Mouse (Mus musculus) ES-E14 (cell line): ENCODE measurements around the gene Ppp2r5e. TPM values are rescaled to one million over a fixed set of nuclear protein-coding genes. Genes with fewer than 3 reads are reported as not detected.

Experiments used
- DNase-seq: peaks from one replicate; pipeline ENCODE4 v3.0.0-alpha.2; 2013; ENCODE audit warnings: low read depth, low spot score
- H3K27ac ChIP-seq: 2 replicates; pipeline ENCODE4 v1.5.1; 2012; ENCODE audit warnings: low read depth, mild to moderate bottlenecking, low read length, moderate library complexity, mixed read lengths; ENCODE audit not compliant: poor library complexity, insufficient read depth, severe bottlenecking
- H3K36me3 ChIP-seq: 2 replicates; pipeline ENCODE4 v1.6.1; 2012; ENCODE audit warnings: mild to moderate bottlenecking, low read length, moderate library complexity, mixed read lengths; ENCODE audit not compliant: control insufficient read depth, poor library complexity, insufficient read depth, severe bottlenecking
- H3K4me1 ChIP-seq, 2 experiments: fragments of 150-350 bp in 1 of 2; sonication (generic) in 1 of 2; 2 replicates each; pipeline ENCODE4 v1.6.1; 2012; ENCODE audit warnings: low read length in 2 of 2, mild to moderate bottlenecking in 1 of 2, mixed read lengths in 1 of 2; ENCODE audit not compliant: control insufficient read depth in 2 of 2, insufficient read depth in 2 of 2, poor library complexity in 1 of 2
- H3K4me3 ChIP-seq, 2 experiments: fragments of 150-350 bp in 1 of 2; sonication (generic) in 1 of 2; 2 replicates each; pipeline ENCODE4 v1.5.1; 2012; ENCODE audit warnings: low read length in 2 of 2, low read depth in 1 of 2, mild to moderate bottlenecking in 1 of 2, mixed read lengths in 1 of 2; ENCODE audit not compliant: insufficient read depth in 1 of 2, poor library complexity in 1 of 2, severe bottlenecking in 1 of 2
- H3K9ac ChIP-seq: 2 replicates; pipeline ENCODE4 v1.6.1; 2012; ENCODE audit warnings: low read depth, mild to moderate bottlenecking, low read length, mixed read lengths; ENCODE audit not compliant: poor library complexity, insufficient read depth, severe bottlenecking
- H3K9me3 ChIP-seq: fragments of 150-350 bp; sonication (generic); 2 replicates; pipeline ENCODE4 v1.6.1; 2012; ENCODE audit warnings: low read depth, mild to moderate bottlenecking, low read length; ENCODE audit not compliant: control insufficient read depth, insufficient read depth
- CHD2 ChIP-seq: IDR thresholded peaks from 2 replicates; pipeline ENCODE4 v1.6.1; 2014; ENCODE audit warnings: mild to moderate bottlenecking, low read depth, low read length, inconsistent platforms
- HCFC1 ChIP-seq: IDR thresholded peaks from 2 replicates; pipeline ENCODE4 v1.6.1; 2012; ENCODE audit warnings: low read length, inconsistent platforms, borderline replicate concordance; ENCODE audit not compliant: insufficient read depth
- MAFK ChIP-seq: IDR thresholded peaks from 2 replicates; pipeline ENCODE4 v1.6.1; 2014; ENCODE audit warnings: mild to moderate bottlenecking, low read depth, low read length, inconsistent platforms; ENCODE audit not compliant: insufficient read depth
- ZC3H11A ChIP-seq: IDR thresholded peaks from 2 replicates; pipeline ENCODE4 v1.6.1; 2012; ENCODE audit warnings: low read depth, mild to moderate bottlenecking, inconsistent platforms, low read length, borderline replicate concordance
- ZNF384 ChIP-seq: IDR thresholded peaks from 2 replicates; pipeline ENCODE4 v1.6.1; 2012; ENCODE audit warnings: low read depth, low read length, inconsistent platforms
- in situ Hi-C, 2 experiments: fragments of 600-800 bp; cut with MboI; formaldehyde crosslinking; loops; one replicate each; pipeline ENCODE4 v1.15.1; 2025; ENCODE audit warnings: low sequenced_read_pairs in 2 of 2, inconsistent platforms in 1 of 2; ENCODE audit not compliant: unreplicated experiment in 2 of 2
- total RNA-seq: library from RNA; depleted of rRNA; stranded (reverse); fragments of 300-350 nt; gene quantifications from 2 replicates; pipeline ENCODE4 v1.2.3, GENCODE M21; 2012

The Ppp2r5e gene
- total RNA-seq, 1 experiment, result 16.6 TPM

DNA sequence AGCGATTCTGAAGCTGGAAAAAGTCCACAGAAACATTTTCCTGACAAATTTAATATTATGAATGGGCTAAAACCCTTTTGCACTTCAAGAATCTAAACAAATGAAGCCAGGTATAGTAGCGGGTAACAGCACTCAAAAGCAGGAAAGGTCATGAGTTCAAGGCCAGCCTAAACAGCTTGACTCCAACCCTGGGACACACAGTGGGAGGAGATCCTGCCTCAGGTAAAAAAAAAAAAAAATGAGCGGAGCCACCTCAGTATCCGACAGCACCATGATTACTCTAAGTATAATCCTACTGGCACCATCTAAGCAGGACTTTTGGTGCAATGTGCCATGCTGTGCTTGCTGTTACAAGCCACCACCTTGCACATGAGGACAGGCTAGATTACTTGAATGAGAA, 2.2 kb downstream of the Ppp2r5e start:
- TF ChIP-seq ZNF384, result peak; percentile 86
- TF ChIP-seq ZC3H11A, result no peak
- Histone ChIP-seq H3K36me3 (peaks cover 3% of the 10 kb centered on the region), H3K27ac (no peak overlapping the region), H3K9me3 (no peaks in the 10 kb centered on the region), H3K9ac (no peak overlapping the region), H3K4me1 (peaks cover 2 to 9% of the 10 kb centered on the region in 2 experiments; a peak in 2 of 4 replicates), H3K4me3 (no peak overlapping the region)
- no peak for DNase-seq
- in situ Hi-C loops, result no loop called here

DNA sequence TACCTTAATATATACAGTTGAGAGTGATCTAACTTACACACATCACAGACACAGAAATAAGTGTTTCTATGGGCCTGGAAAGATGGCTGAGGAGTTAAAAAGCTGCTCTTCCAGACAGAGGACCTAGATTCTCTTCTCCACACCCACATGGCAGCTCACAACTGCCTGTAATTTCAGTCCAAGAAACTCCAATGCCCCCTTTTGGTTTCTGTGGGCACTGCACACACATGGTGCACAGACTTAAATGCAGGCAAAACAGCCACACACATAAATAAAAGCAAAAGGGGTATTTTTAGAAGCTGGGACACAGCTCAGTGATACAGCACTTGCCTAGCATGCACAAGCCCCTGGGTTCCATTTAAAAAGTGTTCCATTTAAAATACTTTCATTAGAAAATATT, 8.5 kb downstream of the Ppp2r5e start:
- peaks cover 5% of the 10 kb centered on the region; the same call in 1 of the 2 replicates for H3K36me3 ChIP-seq

DNA sequence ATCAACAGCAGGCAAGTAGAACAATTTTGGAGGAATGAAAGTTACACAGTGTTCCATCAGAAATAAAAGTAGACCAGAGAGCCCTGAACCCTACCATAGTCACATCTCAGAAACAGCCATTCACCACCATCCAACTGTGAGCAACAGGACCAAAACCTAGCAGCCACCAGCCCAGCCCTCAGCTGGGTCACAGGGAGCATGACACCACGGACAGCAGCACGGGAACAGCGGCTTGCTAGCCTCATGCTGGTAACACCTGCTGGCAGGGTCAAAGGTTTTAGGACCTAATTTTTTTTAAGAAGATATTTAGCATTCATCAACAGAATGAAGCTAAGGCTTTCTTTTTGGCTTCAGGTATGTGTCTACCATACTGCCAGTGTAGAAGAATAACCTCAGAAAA, 12.3 kb downstream of the Ppp2r5e start:
- TF ChIP-seq ZNF384 (no peak), ZC3H11A (no peak), MAFK (no peak), HCFC1 (no peak), CHD2 (no peak)
- Histone ChIP-seq H3K9ac (no peak overlapping the region), H3K36me3 (peaks cover 5% of the 10 kb centered on the region; the same call in 1 of the 2 replicates), H3K9me3 (no peaks in the 10 kb centered on the region), H3K27ac (no peak overlapping the region), H3K4me1 (no peaks in the 10 kb centered on the region), H3K4me3 (no peak overlapping the region)
- DNase-seq, result no peak
- in situ Hi-C loops, result no loop called here

More for the DNA sequence above, 8.5 kb downstream of the Ppp2r5e start:
- TF ChIP-seq HCFC1 (no peak), ZNF384 (no peak), MAFK (no peak), ZC3H11A (no peak), CHD2 (no peak)
- no peaks in the 10 kb centered on the region for H3K9me3 ChIP-seq
- in situ Hi-C loops, result no loop called here
- H3K4me3 ChIP-seq, result no peak overlapping the region
- H3K4me1 ChIP-seq, result no peaks in the 10 kb centered on the region
- H3K9ac ChIP-seq, result no peak overlapping the region
- DNase-seq, result peak; percentile 30
- no peak overlapping the region for H3K27ac ChIP-seq

DNA sequence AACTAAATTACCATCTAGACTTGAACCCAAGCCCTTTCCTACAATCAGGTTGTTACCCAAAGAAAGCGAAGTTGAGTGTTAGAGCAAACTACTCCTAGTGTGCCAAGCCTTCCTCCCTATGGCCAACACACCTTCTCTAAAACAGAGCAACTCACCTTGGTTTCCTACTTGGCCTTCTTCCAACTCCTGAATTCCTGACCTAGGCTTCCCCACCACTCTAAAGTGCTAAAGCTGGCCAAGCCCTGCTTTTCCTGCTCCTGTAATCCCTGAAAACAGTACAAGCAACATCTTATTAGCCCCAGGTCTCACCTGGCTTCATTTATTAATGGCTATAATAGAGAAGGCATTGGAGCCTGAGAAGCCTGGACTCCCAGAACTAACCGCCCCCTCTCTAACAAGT, 17.0 kb downstream of the Ppp2r5e start:
- Histone ChIP-seq H3K36me3 (no peaks in the 10 kb centered on the region; the same call in 1 of the 2 replicates), H3K4me1 (peaks cover 0 to 3% of the 10 kb centered on the region in 2 experiments; a peak in 1 of 4 replicates), H3K27ac (no peak overlapping the region), H3K9ac (no peak overlapping the region), H3K4me3 (no peak overlapping the region), H3K9me3 (no peaks in the 10 kb centered on the region)
- in situ Hi-C loops, result no loop called here
- no peak for DNase-seq
- no peak for TF ChIP-seq ZC3H11A
- no peak for TF ChIP-seq MAFK
- TF ChIP-seq ZNF384, result no peak
- TF ChIP-seq CHD2, result no peak
- TF ChIP-seq HCFC1, result no peak

DNA sequence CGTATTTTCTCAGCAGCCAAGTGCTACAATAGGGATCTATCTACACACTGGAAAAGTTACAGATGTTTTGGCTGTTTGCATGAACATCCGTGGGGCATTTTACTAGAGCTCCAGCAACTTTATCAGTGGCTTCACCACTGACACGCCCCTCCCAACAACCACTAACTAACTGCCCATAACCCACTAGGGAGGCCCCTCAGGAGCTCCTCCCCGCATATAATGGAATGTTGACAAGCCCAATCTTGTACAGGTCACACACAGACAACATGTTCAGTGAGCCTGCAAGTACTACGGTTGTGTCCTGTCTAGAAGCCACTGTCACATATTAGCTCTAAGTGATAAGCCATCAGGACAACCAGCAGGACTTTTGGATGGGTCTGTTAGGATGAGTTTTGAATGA, 18.8 kb downstream of the Ppp2r5e start:
- in situ Hi-C loops, result no loop called here

More for the DNA sequence above, 18.8 kb downstream of the Ppp2r5e start:
- Histone ChIP-seq H3K36me3 (no peaks in the 10 kb centered on the region), H3K4me1 (peaks cover 0 to 3% of the 10 kb centered on the region in 2 experiments; a peak in 1 of 4 replicates), H3K27ac (no peak overlapping the region), H3K9ac (no peak overlapping the region), H3K9me3 (no peaks in the 10 kb centered on the region), H3K4me3 (no peak overlapping the region)
- DNase-seq, result no peak
- TF ChIP-seq ZNF384 (no peak), CHD2 (no peak), HCFC1 (no peak), MAFK (no peak), ZC3H11A (no peak)
